Mouse (Mus musculus) CH12.LX (cell line): ENCODE data around the gene Dnah3.

Source experiments
- BHLHE40 ChIP-seq: IDR thresholded peaks from 2 replicates; pipeline ENCODE4 v1.6.1; 2011; ENCODE audit warnings: mild to moderate bottlenecking, low read depth, low read length, improper control_type of control experiment
- CTCF ChIP-seq, 2 experiments: IDR thresholded peaks in 1 of 2; conservative IDR thresholded peaks in 1 of 2; 2 replicates each; pipeline ENCODE4 v1.5.1; 2011 to 2012; ENCODE audit warnings: low read depth in 2 of 2, low read length in 2 of 2, improper control_type of control experiment in 1 of 2, inconsistent platforms in 1 of 2, mild to moderate bottlenecking in 1 of 2, moderate library complexity in 1 of 2
- EP300 ChIP-seq: IDR thresholded peaks from 2 replicates; pipeline ENCODE4 v1.6.1; 2011; ENCODE audit warnings: low read length, improper control_type of control experiment
- JUN ChIP-seq: IDR thresholded peaks from 2 replicates; pipeline ENCODE4 v1.6.1; 2011; ENCODE audit warnings: low read depth, mild to moderate bottlenecking, low read length, improper control_type of control experiment, moderate library complexity; ENCODE audit not compliant: insufficient read depth
- JUND ChIP-seq: conservative IDR thresholded peaks from 2 replicates; pipeline ENCODE4 v1.6.1; 2011; ENCODE audit warnings: low read depth, low read length, improper control_type of control experiment
- POLR2A ChIP-seq: IDR thresholded peaks from 2 replicates; pipeline ENCODE4 v1.6.1; 2011; ENCODE audit warnings: low read depth, mild to moderate bottlenecking, improper control_type of control experiment, low read length
- POLR2AphosphoS2 ChIP-seq: IDR thresholded peaks from 2 replicates; pipeline ENCODE4 v1.6.1; 2011; ENCODE audit warnings: low read depth, low read length, improper control_type of control experiment
- SIN3A ChIP-seq: IDR thresholded peaks from 2 replicates; pipeline ENCODE4 v1.6.1; 2012; ENCODE audit warnings: low read length, improper control_type of control experiment, inconsistent platforms
- TBP ChIP-seq: conservative IDR thresholded peaks from 2 replicates; pipeline ENCODE4 v1.6.1; 2011; ENCODE audit warnings: low read depth, low read length, improper control_type of control experiment
- TCF12 ChIP-seq: IDR thresholded peaks from 2 replicates; pipeline ENCODE4 v1.6.1; 2014; ENCODE audit warnings: low read depth, mild to moderate bottlenecking, inconsistent platforms, low read length, improper control_type of control experiment
- ZKSCAN1 ChIP-seq: IDR thresholded peaks from 2 replicates; pipeline ENCODE4 v1.6.1; 2012; ENCODE audit warnings: low read depth, inconsistent platforms, low read length, improper control_type of control experiment, borderline replicate concordance
- ZMIZ1 ChIP-seq: IDR thresholded peaks from 2 replicates; pipeline ENCODE4 v1.6.1; 2012; ENCODE audit warnings: low read depth, mild to moderate bottlenecking, inconsistent platforms, low read length, improper control_type of control experiment
- ZNF384 ChIP-seq: IDR thresholded peaks from 2 replicates; pipeline ENCODE4 v1.6.1; 2012; ENCODE audit warnings: low read depth, low read length, improper control_type of control experiment, inconsistent platforms

DNA sequence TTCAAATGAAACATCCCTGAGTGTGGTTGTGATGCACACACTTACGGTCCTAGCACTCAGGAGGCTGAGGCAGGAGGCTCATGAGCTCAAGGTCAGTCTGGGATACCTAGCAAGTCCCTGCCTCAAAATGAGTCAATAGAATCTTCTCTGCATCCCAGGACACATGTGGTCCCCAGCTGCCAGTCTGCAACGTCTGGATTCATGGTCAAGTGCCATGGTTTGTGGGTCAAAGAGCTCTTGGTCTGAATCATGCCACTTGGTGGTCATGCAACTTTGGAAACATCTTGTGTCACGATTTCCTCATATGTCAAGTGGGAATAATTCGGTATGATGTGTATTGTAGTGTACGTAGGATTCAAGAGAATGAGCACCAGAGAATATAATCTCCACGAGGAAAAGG, 134.5 kb downstream of the Dnah3 start:
- TF ChIP-seq JUND: no peak
- no peak for TF ChIP-seq TCF12
- TF ChIP-seq ZMIZ1: no peak
- no peak for TF ChIP-seq POLR2A
- no peak for TF ChIP-seq EP300
- TF ChIP-seq POLR2AphosphoS2: no peak
- no peak for TF ChIP-seq BHLHE40
- TF ChIP-seq TBP: no peak
- no peak for TF ChIP-seq CTCF (conservative IDR thresholded peaks at IDR 0.05 in 1 of 2, IDR thresholded peaks at IDR 0.05 in 1 of 2; ENCODE audit: low read depth in 2 of 2, low read length in 2 of 2)
- no peak for TF ChIP-seq SIN3A
- TF ChIP-seq ZNF384: no peak
- TF ChIP-seq ZKSCAN1: no peak
- no peak for TF ChIP-seq JUN
